Mouse (Mus musculus) E14TG2a.4 (cell line): ENCODE measurements around the gene N4bp1.

Experiments
- CTCF ChIP-seq: conservative IDR thresholded peaks from 2 replicates; pipeline ENCODE4 v1.5.1; 2014; ENCODE audit warnings: low read length
- NANOG ChIP-seq: IDR thresholded peaks from 2 replicates; pipeline ENCODE4 v1.6.1; 2014; ENCODE audit warnings: borderline replicate concordance, low read length, mixed read lengths

GRCm38 (mm10) chr8:86808239-86808638 is 76.8 kb downstream of the N4bp1 start:
- TF ChIP-seq CTCF (no peak), NANOG (no peak)
